Mouse (Mus musculus): ENCODE results near the gene Srxn1.

The Srxn1 gene

DNA sequence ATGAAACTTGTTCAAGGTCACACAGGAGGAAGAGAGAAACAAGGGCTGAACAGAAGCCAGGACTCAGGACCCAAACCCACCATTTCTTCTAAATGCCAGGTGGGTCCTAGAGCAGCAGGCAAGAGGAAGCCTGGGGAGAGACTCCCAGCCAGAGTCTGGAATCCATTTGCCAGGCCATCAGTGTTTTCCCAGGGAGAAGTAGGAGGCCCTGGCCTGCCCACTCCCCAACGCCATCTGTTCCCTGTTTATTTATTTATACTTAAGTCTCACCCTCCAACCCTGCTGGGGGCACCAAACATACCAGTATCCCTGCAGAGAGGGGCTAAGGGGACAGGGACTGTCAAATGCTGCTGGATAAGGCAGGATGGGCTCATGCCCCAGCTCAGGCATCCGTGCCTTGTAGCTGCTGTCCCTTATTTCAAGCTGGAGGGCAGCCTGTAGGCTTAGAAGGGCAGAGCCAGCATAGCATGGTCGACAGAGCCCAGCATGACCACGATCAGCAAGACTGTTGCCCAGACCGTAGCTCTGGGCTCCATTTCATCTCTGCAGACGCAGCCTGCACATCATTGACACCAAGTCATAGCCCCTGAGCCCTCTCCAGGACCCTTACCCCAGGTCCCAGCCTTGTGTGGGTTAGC lies 14.0 kb downstream of the Srxn1 start:
- no peak for DNase-seq (ENCODE audit: low spot score in 2 of 2)

DNA sequence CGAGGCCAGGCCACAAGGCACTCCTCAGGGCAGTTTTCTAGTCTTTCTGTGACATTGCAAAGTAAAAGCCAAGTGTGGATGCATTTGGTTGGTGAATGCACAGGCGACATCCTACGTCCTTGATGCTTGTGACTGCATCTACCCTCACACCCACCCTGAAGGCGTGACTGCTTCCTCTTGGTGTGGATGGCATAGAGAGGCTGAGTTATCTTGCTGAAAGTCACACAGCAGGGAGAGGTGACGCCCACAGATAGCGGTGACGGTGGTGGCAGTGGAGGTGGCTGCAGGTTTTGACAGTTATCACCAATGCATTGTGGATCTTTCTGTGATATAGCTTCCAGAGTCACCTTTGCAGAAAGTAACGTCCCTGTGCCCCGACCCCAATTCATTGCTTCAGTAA lies 17.6 kb downstream of the Srxn1 start:
- peak in 1 of 2 experiments; percentile 35 for DNase-seq (ENCODE audit: low spot score in 2 of 2)

DNA sequence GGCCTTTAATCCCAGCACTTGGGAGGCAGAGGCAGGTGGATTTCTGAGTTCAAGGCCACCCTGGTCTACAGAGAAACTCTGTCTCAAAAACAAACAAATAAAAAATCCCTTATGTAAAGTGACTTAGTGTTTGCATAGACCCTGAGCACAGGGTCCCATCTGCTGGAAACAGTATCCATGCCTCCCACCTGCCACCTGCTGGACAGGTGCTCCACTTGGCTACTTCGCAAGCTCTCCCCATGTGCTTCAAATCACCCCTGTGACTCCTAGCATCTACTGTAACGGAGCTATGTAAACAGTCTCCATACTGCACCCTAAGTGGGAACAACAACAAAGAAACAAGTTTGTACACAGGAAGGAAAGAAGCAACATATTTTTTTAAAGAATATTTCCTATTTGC lies 23.3 kb downstream of the Srxn1 start:
- DNase-seq (ENCODE audit: low spot score in 2 of 2) = no peak

DNA sequence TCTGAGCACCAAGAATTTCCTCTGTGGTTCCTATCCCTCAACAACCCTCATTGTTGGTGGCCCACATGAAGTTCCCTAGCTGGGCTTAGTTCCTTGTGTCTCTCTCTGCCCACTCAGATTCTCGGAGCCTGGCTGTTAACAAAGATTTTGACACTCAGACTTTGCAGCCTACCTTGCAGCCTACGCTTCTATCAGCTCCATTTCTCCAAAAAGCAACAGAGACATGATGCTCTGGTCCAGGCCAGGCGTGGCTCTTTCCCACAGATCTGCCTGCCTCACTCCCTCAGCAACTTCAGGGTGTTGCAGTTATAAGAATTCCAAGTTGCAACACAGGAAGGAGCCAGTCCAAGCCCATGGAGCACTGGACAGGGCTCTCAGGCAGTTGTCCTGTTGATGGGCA lies 24.5 kb downstream of the Srxn1 start:
- peak; percentile 57 to 61 for DNase-seq (ENCODE audit: low spot score in 2 of 2)

DNA sequence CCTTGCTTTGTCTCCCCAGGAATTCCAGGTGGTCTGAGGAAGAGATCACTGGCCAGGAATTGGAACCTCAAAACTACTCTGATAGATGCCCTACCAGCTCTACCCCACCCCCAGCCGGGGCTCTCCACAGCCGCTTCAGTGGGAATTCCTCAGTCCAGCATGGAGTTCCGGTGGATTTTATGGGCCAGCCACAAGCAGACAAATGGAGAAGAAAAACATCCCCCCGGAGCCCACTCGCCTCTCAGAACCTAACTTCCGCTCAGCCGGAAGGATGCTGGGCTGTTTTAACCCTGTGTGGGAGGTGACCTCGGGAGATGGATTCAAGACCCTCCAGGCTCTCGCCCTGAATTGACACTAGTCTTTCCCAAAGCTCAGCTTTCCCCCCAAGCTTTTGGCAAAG lies 26.7 kb downstream of the Srxn1 start:
- no peak for DNase-seq (ENCODE audit: low spot score in 2 of 2)

DNA sequence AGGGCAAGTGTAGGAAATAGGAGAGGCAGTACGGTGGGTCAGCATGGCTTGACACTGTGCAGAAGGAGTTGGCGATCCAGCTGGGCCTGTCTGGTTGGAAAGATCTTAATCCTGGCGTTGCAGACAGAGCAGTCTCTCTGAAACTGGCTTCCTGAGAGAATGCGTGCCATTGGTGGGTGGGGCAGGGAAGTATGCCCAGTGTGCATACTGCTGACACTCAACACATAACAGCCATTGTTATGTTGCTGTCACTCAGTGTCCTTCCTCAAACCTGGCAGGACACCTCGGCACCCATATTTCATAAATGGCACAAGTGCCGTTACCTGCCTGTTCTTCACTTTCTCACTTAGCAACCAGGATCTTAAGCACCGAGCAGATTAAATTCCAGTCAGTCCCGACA lies 27.4 kb downstream of the Srxn1 start:
- no peak for DNase-seq (ENCODE audit: low spot score in 2 of 2)

DNA sequence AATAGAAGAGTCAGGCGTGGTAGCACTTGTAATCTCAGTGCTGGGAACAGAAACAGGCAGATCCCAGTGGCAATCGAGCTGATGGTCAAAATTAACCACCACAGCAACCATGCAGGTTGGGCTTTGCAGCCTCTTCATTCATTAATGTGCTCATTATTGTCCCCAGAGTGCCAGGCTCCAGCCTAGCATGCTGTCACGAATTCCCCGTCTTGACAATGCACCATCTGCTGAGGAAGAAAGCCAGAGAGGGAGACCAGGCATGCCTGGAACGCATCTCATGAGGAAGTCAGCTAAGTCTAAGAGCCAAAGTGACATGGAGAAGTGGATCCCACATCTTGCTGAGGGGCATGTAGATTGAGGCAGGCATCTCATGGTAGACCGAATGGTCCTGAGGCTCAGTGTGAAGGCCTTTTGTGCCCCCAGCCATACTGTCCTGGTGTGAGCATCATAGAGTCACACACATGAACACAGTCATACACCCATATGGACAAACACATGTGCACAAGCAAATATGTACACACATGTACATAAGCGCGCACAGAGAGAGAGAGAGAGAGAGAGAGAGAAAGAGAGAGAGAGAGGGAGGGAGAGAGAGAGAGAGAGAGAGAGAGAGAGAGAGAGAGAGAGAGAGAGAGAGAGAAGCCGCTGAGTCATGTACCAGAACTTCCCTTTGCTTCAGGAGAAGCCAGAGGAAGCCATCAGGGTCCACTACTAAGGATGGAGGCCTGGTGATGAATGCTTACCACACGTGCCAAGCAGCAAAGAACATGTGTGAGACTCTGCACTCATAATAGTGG lies 34.1 kb downstream of the Srxn1 start:
- DNase-seq (ENCODE audit: low spot score in 2 of 2) = peak in 1 of 2 experiments; percentile 33

DNA sequence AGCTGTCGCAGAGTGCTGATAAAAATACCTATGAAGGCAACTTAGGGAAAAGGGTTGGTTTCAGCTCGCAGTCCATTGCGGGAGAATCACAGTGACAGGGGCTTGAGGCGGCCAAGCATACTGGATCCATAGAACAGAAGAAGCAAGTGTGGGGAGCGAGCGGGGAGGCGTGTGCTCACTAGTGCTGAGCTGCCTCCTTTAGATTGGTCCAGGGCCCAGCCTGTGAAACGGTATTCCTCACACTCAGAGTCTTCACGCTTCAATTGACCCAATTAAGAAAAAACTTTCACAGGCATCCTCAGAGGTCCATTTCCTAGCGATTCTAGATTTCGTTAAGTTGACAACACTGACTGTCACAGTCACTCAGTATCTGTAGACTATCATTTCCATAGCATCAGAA lies 35.6 kb downstream of the Srxn1 start:
- DNase-seq (ENCODE audit: low spot score in 2 of 2) = no peak

DNA sequence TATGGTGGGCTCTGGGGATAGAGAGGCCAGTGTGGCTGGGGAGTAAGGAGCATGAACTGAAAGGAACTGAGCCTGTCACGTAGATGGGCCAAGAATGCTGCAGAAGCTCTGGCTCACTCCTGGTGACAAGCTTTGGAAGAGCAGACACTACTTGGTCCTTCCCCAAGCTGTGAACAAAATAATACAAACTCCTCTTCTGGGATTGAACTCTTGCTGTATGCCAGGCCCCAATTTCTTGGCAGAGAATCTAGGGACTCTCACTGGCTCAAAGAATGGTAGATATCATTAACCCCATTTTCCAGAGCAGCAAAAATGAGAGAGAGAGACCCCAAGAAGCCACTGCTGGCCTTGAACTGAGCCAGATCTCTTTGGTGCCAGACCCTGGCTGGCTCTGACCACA lies 36.2 kb downstream of the Srxn1 start:
- DNase-seq (ENCODE audit: low spot score in 2 of 2) = no peak

DNA sequence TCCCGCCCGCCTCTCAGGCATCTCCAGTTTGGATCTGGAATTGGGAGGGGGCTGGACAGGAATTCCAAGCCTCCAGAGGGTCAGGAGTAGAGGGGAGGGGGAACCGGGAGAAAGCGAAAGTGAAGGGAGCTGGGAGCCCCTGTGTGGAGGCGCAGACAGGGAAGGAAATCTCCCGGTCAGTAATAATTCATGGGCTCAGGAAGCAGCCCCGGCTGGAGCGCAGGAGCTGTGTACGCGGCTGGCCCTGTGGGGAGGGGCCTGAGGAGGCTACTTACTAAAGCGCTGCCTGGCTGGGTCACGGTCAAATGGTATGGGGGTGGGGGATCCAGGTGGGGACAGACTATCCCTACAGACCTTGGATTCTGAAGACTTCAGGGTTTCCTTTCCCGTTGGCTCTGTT lies 36.7 kb downstream of the Srxn1 start:
- no peak for DNase-seq (ENCODE audit: low spot score in 2 of 2)

DNA sequence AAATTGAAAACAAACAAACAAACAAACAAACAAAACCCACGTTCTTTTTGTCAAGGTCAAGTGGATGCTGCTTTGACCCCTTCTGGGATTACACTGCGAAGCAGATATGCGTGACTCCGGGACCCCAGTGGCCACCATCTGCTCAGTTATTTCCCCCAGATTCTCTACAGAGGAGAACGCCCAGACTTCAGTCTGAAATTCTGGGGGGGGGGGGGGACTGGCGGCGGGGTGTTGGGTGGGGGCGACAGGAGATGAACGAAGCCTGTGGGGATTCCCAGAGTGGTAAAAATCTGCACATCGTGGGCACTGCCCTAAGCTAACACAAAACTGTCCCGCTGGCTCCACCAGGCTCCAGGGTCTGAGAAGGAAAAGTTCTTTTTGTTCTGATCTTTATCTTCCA lies 37.3 kb downstream of the Srxn1 start:
- DNase-seq (ENCODE audit: low spot score in 2 of 2) = no peak

DNA sequence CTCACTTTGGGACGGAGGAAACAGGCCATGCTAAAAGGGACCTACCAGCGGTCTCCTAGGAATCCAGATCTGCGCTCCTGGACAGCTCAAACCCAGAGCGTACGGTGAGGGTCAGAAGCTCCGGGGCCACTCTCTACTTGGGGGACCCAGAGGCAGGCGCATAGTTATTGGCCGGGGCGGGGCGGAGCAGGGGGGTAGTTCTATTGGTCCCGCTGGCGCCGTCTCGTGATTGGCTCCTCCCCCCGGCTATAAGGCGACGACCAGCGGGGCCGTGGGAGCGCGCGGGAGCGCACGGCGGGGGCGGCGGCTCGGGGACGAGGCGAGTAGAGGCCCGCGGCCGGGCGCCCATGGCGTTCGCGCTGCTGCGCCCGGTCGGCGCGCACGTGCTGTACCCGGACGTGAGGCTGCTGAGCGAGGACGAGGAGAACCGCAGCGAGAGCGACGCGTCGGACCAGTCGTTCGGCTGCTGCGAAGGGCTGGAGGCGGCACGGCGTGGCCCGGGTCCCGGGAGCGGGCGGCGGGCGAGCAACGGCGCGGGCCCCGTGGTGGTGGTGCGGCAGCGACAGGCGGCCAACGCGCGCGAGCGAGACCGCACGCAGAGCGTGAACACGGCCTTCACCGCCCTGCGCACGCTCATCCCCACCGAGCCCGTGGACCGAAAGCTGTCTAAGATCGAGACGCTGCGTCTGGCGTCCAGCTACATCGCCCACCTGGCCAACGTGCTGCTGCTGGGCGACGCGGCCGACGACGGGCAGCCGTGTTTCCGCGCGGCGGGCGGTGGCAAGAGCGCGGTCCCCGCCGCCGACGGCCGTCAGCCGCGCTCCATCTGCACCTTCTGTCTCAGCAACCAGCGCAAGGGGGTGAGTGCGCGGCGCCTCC lies 38.2 kb downstream of the Srxn1 start, which contains the start of gene Tcf15:
Gene Tcf15, plus strand, starts transcription at position 283 of the 879 bp plus-strand sequence.
- DNase-seq (ENCODE audit: low spot score in 2 of 2) = no peak

DNA sequence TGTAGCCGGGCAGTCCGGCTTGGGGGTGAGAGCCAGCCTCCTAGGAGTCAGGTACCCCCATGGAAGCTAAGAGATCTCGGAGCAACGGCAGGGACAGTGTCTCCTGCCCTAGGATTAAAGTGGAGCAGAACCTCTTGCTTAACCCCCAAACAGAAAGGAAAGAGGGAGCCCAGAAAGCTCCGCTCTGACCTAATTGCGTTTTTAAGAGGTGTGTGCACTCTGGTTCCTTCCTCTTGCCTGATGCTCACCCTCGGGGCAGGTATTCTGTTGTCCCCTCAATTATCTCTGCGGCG lies 38.8 kb downstream of the Srxn1 start:
- no peak for DNase-seq (ENCODE audit: low spot score in 2 of 2)

DNA sequence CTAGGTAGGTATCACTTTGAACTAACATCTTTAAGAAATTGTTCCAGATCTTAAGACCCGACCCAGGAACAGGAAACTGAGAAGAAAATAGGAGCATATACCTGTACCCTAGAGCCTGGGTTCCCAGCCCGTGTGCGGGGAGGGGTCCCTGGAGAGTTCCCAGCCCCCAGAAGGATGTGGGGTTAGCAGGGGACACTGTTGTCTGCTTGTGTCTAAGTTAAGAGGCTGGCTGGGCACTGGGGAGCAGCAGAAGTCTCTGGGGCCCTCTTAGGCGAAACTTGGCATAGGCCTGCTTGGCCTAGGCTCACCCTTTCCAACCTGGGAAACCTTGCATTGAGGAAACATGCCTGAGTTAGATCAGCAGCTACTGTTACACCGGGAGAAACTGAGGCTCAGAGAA lies 39.2 kb downstream of the Srxn1 start:
- DNase-seq (ENCODE audit: low spot score in 2 of 2) = no peak

DNA sequence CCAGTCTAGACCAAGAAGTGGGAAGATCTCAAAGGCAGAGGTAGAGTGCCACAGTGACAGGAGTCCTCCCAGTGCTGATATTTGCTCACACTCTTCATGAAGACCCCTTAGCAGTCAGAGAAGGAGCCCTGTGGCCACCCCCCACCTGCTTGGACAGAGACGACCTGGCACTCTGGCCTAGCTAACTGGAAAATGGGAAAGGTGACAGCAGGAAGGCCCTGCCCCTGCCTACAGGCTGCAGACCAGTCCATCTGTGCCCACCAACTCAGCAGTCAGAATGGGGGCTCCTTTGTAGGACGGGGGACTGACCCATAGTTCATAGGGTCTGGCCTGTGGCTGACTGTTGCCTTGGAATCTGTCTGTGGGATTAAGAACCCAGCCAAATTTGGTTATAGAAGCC lies 40.4 kb downstream of the Srxn1 start:
- no peak for DNase-seq (ENCODE audit: low spot score in 2 of 2)

DNA sequence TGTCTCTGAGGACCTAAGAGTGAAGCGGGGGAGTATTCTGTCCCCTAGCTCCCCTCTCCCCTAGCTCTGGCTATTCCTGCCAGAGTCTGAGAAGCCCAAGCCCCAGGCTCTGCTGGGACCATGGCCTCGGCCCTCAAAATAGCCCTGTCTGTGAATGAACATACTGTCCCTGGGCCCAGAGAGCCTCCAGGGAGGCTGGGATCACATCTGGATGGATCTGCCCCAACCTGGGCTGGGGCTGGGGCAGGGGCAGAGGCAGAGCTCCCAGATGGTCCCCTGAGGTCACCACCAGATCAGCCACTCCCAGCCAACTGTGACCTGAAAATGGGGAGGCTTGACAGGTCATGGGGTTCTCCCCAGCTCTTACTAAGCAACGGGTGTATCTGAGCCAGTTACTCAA lies 41.8 kb downstream of the Srxn1 start:
- no peak for DNase-seq (ENCODE audit: low spot score in 2 of 2)

DNA sequence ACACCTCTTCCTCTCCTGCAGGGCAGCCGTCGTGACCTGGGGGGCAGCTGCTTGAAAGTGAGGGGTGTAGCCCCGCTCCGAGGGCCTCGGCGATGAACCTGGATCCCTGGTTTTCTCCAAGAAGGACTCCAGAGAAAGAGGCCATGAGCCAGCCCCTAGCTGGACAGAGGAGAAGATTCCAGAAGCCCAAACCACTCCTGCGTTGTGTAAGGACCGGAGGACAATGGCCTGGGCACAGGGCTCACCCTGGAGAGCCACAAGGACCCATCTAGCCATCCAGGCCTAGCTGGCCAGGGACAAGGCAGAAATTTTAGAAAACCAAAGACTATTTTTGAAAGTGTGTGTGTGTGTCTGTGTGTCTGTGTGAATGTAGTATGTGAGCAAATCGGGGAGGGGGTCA lies 43.4 kb downstream of the Srxn1 start:
- DNase-seq (ENCODE audit: low spot score in 2 of 2) = no peak

DNA sequence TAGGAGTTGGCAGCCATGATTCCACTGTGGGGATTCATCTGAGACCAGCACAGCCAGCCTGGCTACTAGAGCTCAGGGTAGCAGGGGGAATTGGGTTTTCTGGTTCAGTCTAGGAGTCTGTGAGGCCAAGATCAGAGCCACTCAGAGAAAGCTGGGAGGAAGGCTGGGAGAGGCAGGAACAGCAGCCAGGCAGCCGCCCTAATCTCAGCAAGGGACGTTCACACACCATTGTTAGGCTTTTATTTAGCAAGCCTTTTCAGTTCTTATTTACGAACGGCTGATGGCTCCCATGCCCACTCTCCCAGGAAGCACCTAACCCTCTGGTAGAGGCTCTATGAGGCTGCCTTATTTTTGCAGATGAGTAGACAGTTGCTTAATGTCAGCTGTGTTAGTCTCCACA lies 44.6 kb downstream of the Srxn1 start:
- no peak for DNase-seq (ENCODE audit: low spot score in 2 of 2)

DNA sequence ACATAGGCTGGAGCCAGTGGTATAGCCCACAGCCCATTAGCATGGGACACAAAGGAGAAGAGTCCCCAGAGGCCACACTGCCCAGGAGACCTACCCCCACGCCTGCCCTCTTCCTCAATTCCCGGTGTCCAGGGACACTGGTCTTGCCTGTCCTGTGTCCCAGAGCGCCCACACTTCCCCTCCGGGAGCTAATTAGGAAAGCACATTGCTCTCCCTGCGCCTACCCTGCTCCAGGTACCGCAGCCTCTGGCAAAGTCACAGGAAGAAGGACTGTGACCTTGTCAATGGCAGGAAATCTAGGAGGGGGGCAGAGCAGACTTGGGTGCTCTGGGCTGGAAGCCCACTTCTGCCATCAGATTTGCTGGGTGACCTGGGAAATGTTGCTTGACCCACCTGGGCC lies 45.1 kb downstream of the Srxn1 start:
- DNase-seq (ENCODE audit: low spot score in 2 of 2) = no peak

DNA sequence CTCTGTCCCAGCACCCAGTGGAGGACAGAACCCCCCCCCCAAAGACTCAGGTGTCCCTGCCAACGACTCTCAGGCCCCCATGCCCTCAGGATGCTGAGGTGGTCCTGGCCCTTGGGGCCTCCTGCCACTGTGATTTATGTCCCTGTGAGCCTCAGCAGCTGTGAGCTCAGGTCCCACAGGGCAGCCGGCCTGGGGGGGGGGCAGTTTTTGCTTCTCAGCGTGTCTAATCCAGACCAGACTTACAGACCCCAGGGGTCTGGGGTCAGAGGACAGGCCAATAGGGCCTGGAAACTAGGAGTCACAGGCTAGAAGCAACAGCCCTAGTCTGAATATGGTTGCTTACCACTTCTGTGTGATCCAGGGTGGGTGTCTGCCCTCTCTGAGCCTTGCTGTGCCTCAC lies 48.0 kb downstream of the Srxn1 start:
- no peak for DNase-seq (ENCODE audit: low spot score in 2 of 2)

DNA sequence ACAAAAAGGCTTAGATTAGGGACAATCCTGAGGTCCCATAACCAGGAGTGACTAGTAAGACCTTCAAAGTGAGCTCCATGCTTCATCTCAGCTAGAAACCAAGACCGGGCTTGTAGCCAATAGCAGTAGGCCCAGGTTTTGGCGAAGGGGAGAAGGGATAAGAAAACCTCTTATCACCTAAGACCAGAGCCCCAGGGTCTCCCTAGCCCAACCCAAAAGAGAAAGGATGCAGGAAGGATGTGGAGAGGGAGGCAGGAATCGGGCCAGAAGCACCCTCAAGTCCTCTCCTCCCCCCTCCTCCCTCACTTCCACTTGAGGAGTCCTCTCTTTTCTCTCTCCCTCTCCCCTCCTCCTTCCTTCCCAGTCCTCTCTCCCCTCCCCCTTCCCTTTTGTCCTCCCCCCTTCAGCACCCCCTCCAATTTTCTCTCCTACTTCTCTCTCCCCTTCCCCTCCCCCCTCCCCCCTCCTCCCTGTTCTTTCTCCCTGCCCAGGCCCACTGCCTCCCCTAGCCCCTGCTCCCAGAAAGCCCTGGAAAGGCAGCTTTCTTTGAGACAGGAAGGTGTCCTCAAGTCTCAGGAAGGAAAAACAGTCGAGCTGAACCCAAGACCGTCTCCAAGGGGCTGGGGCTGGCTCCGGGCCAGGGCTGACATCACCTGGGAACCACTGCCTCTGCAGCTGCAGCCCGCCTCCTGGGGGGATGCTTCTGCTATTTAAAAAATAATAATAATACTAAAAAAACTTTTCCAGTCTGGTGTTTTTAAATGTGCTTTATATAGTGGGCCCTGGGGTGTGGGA lies 50.3 kb downstream of the Srxn1 start:
- DNase-seq (ENCODE audit: low spot score in 2 of 2) = no peak

DNA sequence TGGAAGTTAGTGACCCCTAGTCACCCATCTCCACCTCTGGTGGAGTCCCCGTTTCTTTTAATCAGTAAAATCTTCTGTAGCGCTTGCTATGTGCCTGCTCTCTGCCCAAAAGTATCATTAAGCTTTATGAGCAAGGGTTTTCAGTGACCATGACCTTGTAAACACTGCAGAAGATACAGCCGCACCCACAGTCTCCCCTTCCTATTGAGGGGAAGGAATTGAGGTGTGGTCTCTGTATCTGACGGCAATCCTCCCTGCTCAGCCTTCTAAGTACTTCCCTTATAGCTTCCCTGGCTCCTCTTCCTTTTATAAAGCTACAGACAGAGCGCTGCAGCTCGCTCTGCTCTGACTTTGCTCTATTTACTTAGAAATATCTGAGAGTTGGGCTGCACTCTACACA lies 51.2 kb downstream of the Srxn1 start:
- DNase-seq (ENCODE audit: low spot score in 2 of 2) = no peak
